ENCODE assay signal across 14 mouse cellular contexts in the genomic region with DNA sequence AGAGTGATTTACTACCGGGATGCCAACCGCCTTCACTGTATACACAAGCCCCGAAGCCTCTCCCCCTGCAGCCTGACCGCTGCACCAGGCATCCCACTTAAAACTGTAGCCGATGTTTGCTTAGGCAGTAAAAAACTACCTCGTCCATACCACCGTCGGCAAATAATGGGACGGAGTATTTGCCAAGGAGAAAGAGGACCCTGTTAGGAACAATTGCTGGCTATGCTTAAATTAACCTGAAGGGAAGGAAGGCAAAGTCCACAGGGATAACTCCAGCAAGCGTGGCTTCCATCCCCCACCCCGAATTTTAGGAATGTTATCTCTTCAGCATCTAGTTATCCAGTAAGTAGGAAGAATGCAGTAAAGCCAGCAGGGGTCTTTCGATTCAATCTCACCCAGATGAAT. TPM values are rescaled to one million over a fixed set of nuclear protein-coding genes. Genes with fewer than 3 reads are reported as not detected.
A peak's percentile ranks its signal among the peaks of the same experiment; 100 is the strongest.
DNase-seq lines count a peak whose midpoint lies in the region; ATAC-seq and TF ChIP-seq lines count a peak whose summit lies in the region.
"Had no signal": no experiment of that assay in that cellular context is flagged by ENCODE, and none has a peak within 500 bp of the region (broad histone marks: within the 10 kb centered on the region; RNA-seq: fewer than 3 reads in every experiment).

No protein-coding gene starts in this region.

- no peak for TF ChIP-seq CTCF in kidney, postnatal 0 days (IDR thresholded peaks at IDR 0.05; ENCODE audit: low read depth)

- H3K27ac ChIP-seq in kidney, postnatal 0 days = no peak overlapping the region
- 0 out of 2 replicates have a peak overlapping the region, but pooled peaks have one; percentile 33 for H3K27ac ChIP-seq in embryonic facial prominence, embryonic 13.5 days
- H3K27ac ChIP-seq in limb, embryonic 10.5 days = peak overlapping the region; percentile 11; the same call in 1 of the 2 replicates
- peak overlapping the region; percentile 12; the same call in 1 of the 2 replicates for H3K27ac ChIP-seq in neural tube, embryonic 14.5 days (ENCODE audit: low read depth, low read length)

- H3K9ac ChIP-seq in kidney, postnatal 0 days (ENCODE audit: low read depth, low read length) = no peak overlapping the region
- H3K9ac ChIP-seq in embryonic facial prominence, embryonic 13.5 days = peak overlapping the region; percentile 55; the same call in 1 of the 2 replicates
- H3K9ac ChIP-seq in neural tube, embryonic 14.5 days (replicated peaks; ENCODE audit: low read depth, low read length) = peak overlapping the region; percentile 32; the same call in 1 of the 2 replicates

- peaks cover 17% of the 10 kb centered on the region for H3K4me1 ChIP-seq in kidney, postnatal 0 days (replicated peaks; ENCODE audit: insufficient read depth, low read length)
- H3K4me1 ChIP-seq in embryonic facial prominence, embryonic 13.5 days = peaks cover 39% of the 10 kb centered on the region
- peaks cover 44% of the 10 kb centered on the region for H3K4me1 ChIP-seq in limb, embryonic 10.5 days
- H3K4me1 ChIP-seq in neural tube, embryonic 14.5 days (ENCODE audit: control insufficient read depth, insufficient read depth, low read length) = peaks cover 26% of the 10 kb centered on the region

- peaks cover 62% of the 10 kb centered on the region for H3K27me3 ChIP-seq in kidney, postnatal 0 days (ENCODE audit: insufficient read depth, low read length)
- peaks cover 57% of the 10 kb centered on the region for H3K27me3 ChIP-seq in embryonic facial prominence, embryonic 13.5 days
- H3K27me3 ChIP-seq in limb, embryonic 10.5 days (ENCODE audit: low read depth, poor library complexity, severe bottlenecking) = no peaks in the 10 kb centered on the region
- H3K27me3 ChIP-seq in neural tube, embryonic 14.5 days (ENCODE audit: control insufficient read depth, insufficient read depth, low read length) = peaks cover 5% of the 10 kb centered on the region; the same call in 1 of the 2 replicates

- peak; percentile 32 for DNase-seq in kidney, postnatal 0 days (ENCODE audit: low spot score)
- no peak for DNase-seq in kidney, adult 18-20 months
- DNase-seq in limb, embryonic 10.5 days (ENCODE audit: low spot score) = no peak
- DNase-seq in layer of hippocampus, adult 9-10 months (ENCODE audit: low spot score) = no peak
- no peak for DNase-seq in ovary, postnatal 36 days (ENCODE audit: low spot score)
- DNase-seq in adrenal gland, adult 18-20 months (ENCODE audit: low spot score in 2 of 2) = no peak
- DNase-seq: adrenal gland, adult 8-10 months; cerebellum, postnatal 36 days; gastrocnemius, postnatal 14 days; lung, postnatal 4 days; right cerebral cortex, postnatal 14 days; thymus, postnatal 14 days had no signal

- whole genome bisulfite sequencing in kidney, postnatal 0 days = 1% methylated on average over 12 of the region's 12 CpGs
- WGBS in embryonic facial prominence, embryonic 13.5 days = 3% methylated on average over 12 of the region's 12 CpGs
- WGBS in limb, embryonic 10.5 days = 5% methylated on average over 12 of the region's 12 CpGs
- under 1% methylated on average over 12 of the region's 12 CpGs for WGBS in neural tube, embryonic 14.5 days

- no peak overlapping the region for H3K4me3 ChIP-seq in kidney, postnatal 0 days (replicated peaks; ENCODE audit: low read depth, low read length)
- peak overlapping the region; percentile 19 for H3K4me3 ChIP-seq in embryonic facial prominence, embryonic 13.5 days
- peak overlapping the region; percentile 20 for H3K4me3 ChIP-seq in limb, embryonic 10.5 days
- H3K4me3 ChIP-seq in neural tube, embryonic 14.5 days (ENCODE audit: low read depth, low read length) = no peak overlapping the region

- no peaks in the 10 kb centered on the region for H3K36me3 ChIP-seq in kidney, postnatal 0 days (ENCODE audit: insufficient read depth, low read length)
- H3K36me3 ChIP-seq in embryonic facial prominence, embryonic 13.5 days = no peaks in the 10 kb centered on the region
- H3K36me3 ChIP-seq in limb, embryonic 10.5 days = peaks cover 30% of the 10 kb centered on the region
- no peaks in the 10 kb centered on the region for H3K36me3 ChIP-seq in neural tube, embryonic 14.5 days (ENCODE audit: control insufficient read depth, insufficient read depth, low read length)

- H3K9me3 ChIP-seq in kidney, postnatal 0 days (replicated peaks; ENCODE audit: low read length) = no peaks in the 10 kb centered on the region
- no peaks in the 10 kb centered on the region for H3K9me3 ChIP-seq in embryonic facial prominence, embryonic 13.5 days
- H3K9me3 ChIP-seq in limb, embryonic 10.5 days (replicated peaks) = no peaks in the 10 kb centered on the region
- H3K9me3 ChIP-seq in neural tube, embryonic 14.5 days (ENCODE audit: control insufficient read depth, low read length) = no peaks in the 10 kb centered on the region

- no peak overlapping the region for H3K4me2 ChIP-seq in kidney, postnatal 0 days (ENCODE audit: low read length)
- H3K4me2 ChIP-seq in embryonic facial prominence, embryonic 13.5 days = peak overlapping the region; percentile 50
- peak overlapping the region; percentile 36; the same call in 1 of the 2 replicates for H3K4me2 ChIP-seq in neural tube, embryonic 14.5 days (ENCODE audit: low read depth, low read length)

- no peak for ATAC-seq in kidney, postnatal 0 days (replicated peaks; ENCODE audit: low FRiP score, low read depth)
- no peak for ATAC-seq in embryonic facial prominence, embryonic 13.5 days (ENCODE audit: insufficient number of reproducible peaks, insufficient read depth, low FRiP score, low TSS enrichment, low read depth)
- ATAC-seq in neural tube, embryonic 14.5 days (ENCODE audit: low read depth) = no peak

RNA-seq across cellular contexts. Expression of a gene that starts 5.3 kb away (rescaled TPM):
- polyA plus RNA-seq in kidney, postnatal 0 days (2015; fragmentation: Nextera tagmentation; extraction: Ambion mirVana) = not detected in 2 replicates
- polyA plus RNA-seq in embryonic facial prominence, embryonic 13.5 days (2015; fragmentation: Nextera tagmentation; extraction: Ambion mirVana) = 1.8 and 1.9 TPM in 2 replicates
- polyA plus RNA-seq in limb, embryonic 10.5 days (2016; fragmentation: Nextera tagmentation; extraction: Ambion mirVana) = 26.8 and 53.3 TPM in 2 replicates
- polyA plus RNA-seq in neural tube, embryonic 14.5 days (2014; fragmentation: Nextera tagmentation; extraction: Ambion mirVana) = 0.82 and 1.1 TPM in 2 replicates
- total RNA-seq in adrenal gland, adult 18-20 months (2021) = not detected

RNA-seq across cellular contexts. Expression of a gene that starts 20.2 kb away (rescaled TPM):
- 14.2 and 15.0 TPM in 2 replicates for polyA plus RNA-seq in kidney, postnatal 0 days (2015; fragmentation: Nextera tagmentation; extraction: Ambion mirVana)
- polyA plus RNA-seq in embryonic facial prominence, embryonic 13.5 days (2015; fragmentation: Nextera tagmentation; extraction: Ambion mirVana) = 22.4 and 23.0 TPM in 2 replicates
- 4.9 and 6.5 TPM in 2 replicates for polyA plus RNA-seq in limb, embryonic 10.5 days (2016; fragmentation: Nextera tagmentation; extraction: Ambion mirVana)
- polyA plus RNA-seq in neural tube, embryonic 14.5 days (2014; fragmentation: Nextera tagmentation; extraction: Ambion mirVana) = 75.2 and 76.8 TPM in 2 replicates
- total RNA-seq in adrenal gland, adult 18-20 months (2021) = 100 to 1,000 TPM in 1 of 2 experiments, 10 to 100 TPM in 1; 74.1 to 115 TPM

Comparison
In these comparisons a context has a peak if more than half of its experiments do, and no peak if none do; other contexts are left out.
1. H3K4me3 ChIP-seq: peak in embryonic facial prominence, embryonic 13.5 days (single experiment) and limb, embryonic 10.5 days (single experiment); none in kidney, postnatal 0 days (single experiment) and neural tube, embryonic 14.5 days (single experiment).